Mouse (Mus musculus) heart, postnatal 0 days (tissue): ENCODE measurements around the gene Ulk3.

Experiments
- CTCF ChIP-seq: IDR thresholded peaks from 2 replicates; pipeline ENCODE4 v1.5.1; 2016; ENCODE audit warnings: antibody characterized with exemption, control low read depth, low read depth
- EP300 ChIP-seq: IDR thresholded peaks from 2 replicates; pipeline ENCODE4 v1.6.1; 2016; ENCODE audit warnings: antibody characterized with exemption, low read depth

DNA sequence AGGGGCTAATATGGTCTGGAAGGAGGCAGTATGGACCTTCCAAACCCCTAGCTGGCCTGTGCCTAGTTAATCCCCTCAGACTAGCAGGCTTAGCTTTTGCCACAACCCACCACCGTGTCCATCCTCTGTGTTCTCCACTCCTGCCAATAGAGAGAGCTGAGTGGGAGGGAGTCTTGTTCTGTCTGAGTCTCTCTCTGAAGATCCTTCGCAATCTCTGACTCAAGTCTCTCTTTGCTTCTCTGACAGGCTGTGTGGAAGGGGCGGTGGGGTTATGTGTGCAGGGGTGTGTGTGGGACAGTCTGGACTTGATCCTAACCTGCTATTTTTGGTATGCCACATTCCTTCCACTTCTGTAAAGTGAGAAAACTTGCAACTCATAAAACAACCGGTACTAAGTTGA is 15.6 kb downstream of the Ulk3 start:
- TF ChIP-seq CTCF (no peak), EP300 (no peak)
